Mouse (Mus musculus) telencephalon, adult 2 months (tissue): ENCODE measurements around the gene Adcy9.
A peak's percentile ranks its signal among the peaks of the same experiment; 100 is the strongest.

Experiments used
- DNase-seq: peaks from one replicate; pipeline ENCODE4 v3.0.0-alpha.2; 2011; ENCODE audit warnings: low read depth, low spot score

Gene Adcy9

GRCm38 (mm10) chr16:4420298-4421054, at the start of gene Adcy9:
Gene Adcy9 (minus strand): TSS chr16:4420498.
- peak; percentile 74 for DNase-seq

- no peak for DNase-seq
Measured at GRCm38 (mm10) chr16:4469599-4470352, 49.5 kb upstream of the Adcy9 start.

- no peak for DNase-seq
Measured at GRCm38 (mm10) chr16:4464529-4465089, 44.3 kb upstream of the Adcy9 start.

- no peak for DNase-seq
Measured at GRCm38 (mm10) chr16:4457927-4458326, 37.6 kb upstream of the Adcy9 start.

- DNase-seq, result peak; percentile 84
Measured at GRCm38 (mm10) chr16:4456391-4456790, 36.1 kb upstream of the Adcy9 start.

GRCm38 (mm10) chr16:4455693-4456092, 35.4 kb upstream of the Adcy9 start:
- DNase-seq, result no peak

- peak; percentile 85 for DNase-seq
Measured at GRCm38 (mm10) chr16:4454563-4454962, 34.3 kb upstream of the Adcy9 start.

GRCm38 (mm10) chr16:4449418-4449817, 29.1 kb upstream of the Adcy9 start:
- DNase-seq, result no peak

- peak; percentile 87 for DNase-seq
Measured at GRCm38 (mm10) chr16:4448235-4448634, 27.9 kb upstream of the Adcy9 start.

- DNase-seq, result no peak
Measured at GRCm38 (mm10) chr16:4446395-4446794, 26.1 kb upstream of the Adcy9 start.

- DNase-seq, result no peak
Measured at GRCm38 (mm10) chr16:4444378-4444777, 24.1 kb upstream of the Adcy9 start.

- DNase-seq, result no peak
Measured at GRCm38 (mm10) chr16:4439302-4440066, 19.2 kb upstream of the Adcy9 start.

GRCm38 (mm10) chr16:4436738-4437137, 16.4 kb upstream of the Adcy9 start:
- no peak for DNase-seq

GRCm38 (mm10) chr16:4435371-4435770, 15.1 kb upstream of the Adcy9 start:
- no peak for DNase-seq

- no peak for DNase-seq
Measured at GRCm38 (mm10) chr16:4431841-4432240, 11.5 kb upstream of the Adcy9 start.

- no peak for DNase-seq
Measured at GRCm38 (mm10) chr16:4431013-4431412, 10.7 kb upstream of the Adcy9 start.

GRCm38 (mm10) chr16:4430232-4430631, 9.9 kb upstream of the Adcy9 start:
- peak; percentile 78 for DNase-seq

- no peak for DNase-seq
Measured at GRCm38 (mm10) chr16:4425658-4426234, 5.4 kb upstream of the Adcy9 start.

GRCm38 (mm10) chr16:4423613-4424012, 3.3 kb upstream of the Adcy9 start:
- no peak for DNase-seq

- no peak for DNase-seq
Measured at GRCm38 (mm10) chr16:4422991-4423390, 2.7 kb upstream of the Adcy9 start.

GRCm38 (mm10) chr16:4419546-4420297, 576 bp downstream of the Adcy9 start:
- DNase-seq, result no peak
